Mouse (Mus musculus): Measurements from ENCODE around the gene Lrig1.
"Not testable (repeated sequence)": the region's sequence is repeated elsewhere in the genome, so short reads cannot be mapped to it uniquely, and the experiment has no call there.

Lrig1 gene

DNA sequence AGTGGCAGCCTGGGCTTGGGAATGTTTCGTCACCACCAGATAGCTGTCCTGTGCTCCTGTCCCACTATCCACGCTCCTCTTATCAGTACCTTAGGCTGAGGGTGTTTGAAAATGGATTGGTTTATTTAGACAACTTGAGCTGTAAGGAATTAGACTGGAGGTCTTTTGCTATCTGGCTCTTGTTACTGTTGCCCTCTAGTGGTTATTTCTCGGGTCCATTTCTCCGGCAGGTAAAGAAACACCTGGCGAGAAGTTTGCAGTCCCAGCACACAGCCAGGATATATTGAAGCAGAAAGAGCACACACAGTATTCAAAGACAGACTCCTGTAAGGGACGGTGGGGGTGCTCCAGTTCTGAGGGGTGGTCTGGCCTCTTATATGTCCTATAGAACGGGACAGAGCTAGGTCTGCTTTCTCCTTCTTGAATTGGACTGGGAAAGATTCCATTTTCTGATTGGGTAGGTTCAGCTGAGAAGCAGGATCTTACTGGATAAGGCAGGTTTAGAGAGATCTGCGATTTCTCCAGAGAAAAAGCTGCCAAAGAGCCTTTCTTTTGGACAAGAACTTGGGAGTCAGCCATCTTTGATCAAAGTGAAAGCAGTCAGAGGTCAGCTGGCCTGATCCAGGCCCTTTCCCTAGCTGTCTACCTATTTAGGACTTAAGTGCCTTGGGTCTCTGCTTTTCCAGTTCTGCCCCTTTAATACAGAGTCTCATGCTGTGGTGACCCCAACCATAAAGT lies 136.6 kb downstream of the Lrig1 start:
- DNase-seq: no peak

- DNase-seq: no peak
Measured at GRCm38 (mm10) chr6:94561346-94561745, 138.6 kb downstream of the Lrig1 start.

DNA sequence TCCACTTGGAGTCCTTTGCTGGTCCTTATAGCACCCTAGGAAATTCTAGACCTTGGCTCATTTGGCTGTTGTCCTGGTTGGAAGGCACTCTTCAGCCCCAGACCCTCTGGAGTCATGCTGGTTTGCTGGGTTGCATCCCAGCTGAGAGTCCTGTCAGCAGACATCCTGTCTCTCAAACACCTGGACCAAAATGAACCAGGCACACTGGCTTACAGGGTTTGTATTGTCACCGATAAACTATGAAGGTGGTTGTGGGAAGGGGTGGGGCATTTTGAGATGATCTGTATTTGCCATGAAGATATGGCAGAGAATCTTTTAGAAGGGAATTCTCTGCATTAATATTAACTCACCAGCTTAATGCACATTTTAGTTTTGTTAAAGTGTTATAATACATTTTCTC lies 139.1 kb downstream of the Lrig1 start:
- DNase-seq: no peak

- not testable (repeated sequence) for DNase-seq
Measured at GRCm38 (mm10) chr6:94558603-94559002, 141.4 kb downstream of the Lrig1 start.

Measured in layer of hippocampus, adult 9-11 months (tissue).